Mouse (Mus musculus) lung, postnatal 0 days (tissue): ENCODE results near the gene Gm11096. TPM values are rescaled to one million over a fixed set of nuclear protein-coding genes. Genes with fewer than 3 reads are reported as not detected.

Experiments
- ATAC-seq: fragments of 200-750 bp; cut with Nextera tagmentation; 2 replicates; pipeline ENCODE4 v1.8.0; 2017; ENCODE audit warnings: moderate library complexity
- DNase-seq: peaks from one replicate; pipeline ENCODE4 v3.0.0-alpha.2; 2016; ENCODE audit warnings: low spot score
- H3K27ac ChIP-seq: fragments of 300-500 bp; sonication (generic); 2 replicates; pipeline ENCODE4 v1.5.1; 2014; ENCODE audit warnings: antibody characterized with exemption, mild to moderate bottlenecking, low read length, mixed read lengths
- H3K27me3 ChIP-seq: fragments of 300-500 bp; sonication (generic); replicated peaks from 2 replicates; pipeline ENCODE4 v1.6.1; 2014; ENCODE audit warnings: low read length, mixed read lengths; ENCODE audit not compliant: insufficient read depth
- H3K36me3 ChIP-seq: fragments of 300-500 bp; sonication (generic); 2 replicates; pipeline ENCODE4 v1.6.1; 2014; ENCODE audit warnings: low read length, mixed read lengths; ENCODE audit not compliant: insufficient read depth
- H3K4me1 ChIP-seq: fragments of 300-500 bp; sonication (generic); 2 replicates; pipeline ENCODE4 v1.6.1; 2014; ENCODE audit warnings: antibody characterized with exemption, low read depth, low read length, mixed read lengths; ENCODE audit not compliant: insufficient read depth
- H3K4me2 ChIP-seq: fragments of 300-500 bp; sonication (generic); replicated peaks from 2 replicates; pipeline ENCODE4 v1.6.1; 2014; ENCODE audit warnings: low read depth, mild to moderate bottlenecking, low read length, moderate library complexity, mixed read lengths
- H3K4me3 ChIP-seq: fragments of 300-500 bp; sonication (generic); 2 replicates; pipeline ENCODE4 v1.5.1; 2014; ENCODE audit warnings: low read depth, low read length
- H3K9ac ChIP-seq: fragments of 300-500 bp; sonication (generic); replicated peaks from 2 replicates; pipeline ENCODE4 v1.6.1; 2014; ENCODE audit warnings: low read depth, mild to moderate bottlenecking
- H3K9me3 ChIP-seq: fragments of 300-500 bp; sonication (generic); 2 replicates; pipeline ENCODE4 v1.6.1; 2016; ENCODE audit warnings: low read length, mixed read lengths
- CTCF ChIP-seq: IDR thresholded peaks from 2 replicates; pipeline ENCODE4 v1.5.1; 2016; ENCODE audit warnings: antibody characterized with exemption, mild to moderate bottlenecking
- EP300 ChIP-seq: IDR thresholded peaks from 2 replicates; pipeline ENCODE4 v1.6.1; 2016; ENCODE audit warnings: antibody characterized with exemption, mild to moderate bottlenecking, control low read depth
- WGBS: fragments of 180-500 bp; shearing (Covaris S2); extraction: QIAGEN DNeasy Blood & Tissue Kit; methylation state at CpG from one replicate; pipeline ENCODE4 v1.1.7; 2014; 5-methylcytosine and 5-hydroxymethylcytosine counted together
- polyA plus RNA-seq: library from polyadenylated mRNA; unstranded; fragments of >200 nt; fragmentation: Nextera tagmentation; extraction: Ambion mirVana; gene quantifications from 2 replicates; pipeline ENCODE4 v1.2.1, GENCODE M21; 2015

Gm11096 gene
- polyA plus RNA-seq, 1 experiment from 2014 or later: not detected

DNA sequence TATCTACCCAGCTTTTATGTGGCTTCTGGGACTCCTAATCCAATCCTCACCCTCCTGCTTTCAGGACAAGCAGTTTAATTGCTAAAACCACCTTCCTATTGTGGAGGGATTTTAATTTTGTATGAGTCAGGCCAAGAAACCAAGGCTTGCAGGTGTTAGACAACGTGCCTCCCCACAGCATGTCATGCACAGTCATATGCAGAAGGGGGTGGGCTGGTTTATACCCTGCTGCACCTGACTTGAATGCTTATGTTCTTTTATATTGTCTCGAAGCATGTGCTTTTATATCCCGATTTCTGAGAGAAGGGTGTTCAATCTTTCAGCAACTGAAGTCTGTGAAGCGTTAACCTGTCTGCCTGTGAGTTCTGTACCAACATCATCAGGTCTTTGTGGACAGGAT lies 37.3 kb upstream of the Gm11096 start:
- TF ChIP-seq CTCF: no peak
- TF ChIP-seq EP300: no peak
- DNase-seq (no peak), ATAC-seq (no peak)
- Histone ChIP-seq H3K4me3 (no peak overlapping the region), H3K27me3 (no peaks in the 10 kb centered on the region), H3K4me1 (no peaks in the 10 kb centered on the region), H3K9me3 (no peaks in the 10 kb centered on the region), H3K27ac (no peak overlapping the region), H3K9ac (no peak overlapping the region), H3K36me3 (no peaks in the 10 kb centered on the region), H3K4me2 (no peak overlapping the region)
- WGBS: 83% methylated on average over 4 of the region's 4 CpGs

DNA sequence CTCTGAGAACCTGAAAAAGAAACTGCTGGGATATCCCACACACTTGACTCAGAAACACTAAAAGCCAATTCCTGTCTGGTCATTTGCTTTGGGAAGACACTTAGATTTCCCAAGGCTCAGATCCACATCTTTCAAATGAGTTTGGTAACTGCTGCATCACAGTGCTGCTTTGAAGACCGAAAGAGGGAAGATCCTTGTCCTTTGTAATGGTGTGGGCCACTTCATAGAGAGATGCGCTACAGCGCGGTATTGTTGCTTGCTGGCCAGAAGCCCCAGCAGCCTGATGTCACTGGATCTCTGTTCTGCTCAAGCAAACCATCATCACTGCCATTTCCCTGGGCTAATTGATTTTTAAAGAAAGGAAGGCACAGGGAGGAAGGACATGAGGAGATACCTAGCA lies 28.8 kb upstream of the Gm11096 start:
- DNase-seq (no peak), ATAC-seq (no peak)
- 92% methylated on average over 4 of the region's 4 CpGs for WGBS
- H3K9me3 ChIP-seq: no peaks in the 10 kb centered on the region
- H3K4me3 ChIP-seq: no peak overlapping the region
- H3K4me1 ChIP-seq: no peaks in the 10 kb centered on the region
- H3K27ac ChIP-seq: no peak overlapping the region
- no peaks in the 10 kb centered on the region for H3K36me3 ChIP-seq
- TF ChIP-seq EP300 (no peak), CTCF (no peak)
- H3K27me3 ChIP-seq: no peaks in the 10 kb centered on the region
- no peak overlapping the region for H3K4me2 ChIP-seq
- no peak overlapping the region for H3K9ac ChIP-seq

DNA sequence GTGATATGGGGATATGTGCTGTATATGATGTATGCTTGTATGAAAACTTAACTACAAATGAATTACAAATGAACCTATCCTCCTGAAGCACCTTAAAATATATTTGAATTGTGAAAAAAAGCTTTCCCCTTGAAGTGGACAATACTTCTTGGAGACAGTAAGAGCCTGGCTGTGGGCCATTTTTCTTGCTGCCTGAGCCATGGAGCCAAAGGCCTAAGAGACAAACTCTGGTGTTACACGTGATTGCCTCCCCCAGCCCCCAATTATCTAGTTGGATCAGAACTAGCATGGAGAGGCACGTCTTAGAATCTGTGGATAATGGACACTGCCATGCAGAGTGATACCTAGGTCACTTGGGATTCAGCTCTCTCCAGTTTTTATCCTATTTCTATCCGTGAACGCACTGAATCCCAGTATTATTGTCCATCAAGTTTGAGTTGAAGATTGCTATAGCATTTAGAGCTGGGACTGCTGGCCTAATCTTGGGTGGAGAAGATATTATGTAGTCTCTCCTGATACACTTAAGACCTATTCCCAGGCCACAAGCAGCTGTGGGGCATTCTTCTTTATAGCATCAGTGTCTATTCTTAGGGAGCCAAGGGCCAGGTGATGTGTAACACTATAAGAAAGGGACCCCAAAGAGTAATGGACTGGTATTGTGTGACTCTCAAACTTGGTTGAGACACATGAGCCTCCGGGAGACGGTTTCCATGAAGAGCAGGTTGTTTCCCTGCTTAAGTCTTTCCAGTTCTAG lies 25.0 kb upstream of the Gm11096 start:
- no peak overlapping the region for H3K27ac ChIP-seq
- 85% methylated on average over 6 of the region's 6 CpGs for WGBS
- TF ChIP-seq EP300 (no peak), CTCF (no peak)

DNA sequence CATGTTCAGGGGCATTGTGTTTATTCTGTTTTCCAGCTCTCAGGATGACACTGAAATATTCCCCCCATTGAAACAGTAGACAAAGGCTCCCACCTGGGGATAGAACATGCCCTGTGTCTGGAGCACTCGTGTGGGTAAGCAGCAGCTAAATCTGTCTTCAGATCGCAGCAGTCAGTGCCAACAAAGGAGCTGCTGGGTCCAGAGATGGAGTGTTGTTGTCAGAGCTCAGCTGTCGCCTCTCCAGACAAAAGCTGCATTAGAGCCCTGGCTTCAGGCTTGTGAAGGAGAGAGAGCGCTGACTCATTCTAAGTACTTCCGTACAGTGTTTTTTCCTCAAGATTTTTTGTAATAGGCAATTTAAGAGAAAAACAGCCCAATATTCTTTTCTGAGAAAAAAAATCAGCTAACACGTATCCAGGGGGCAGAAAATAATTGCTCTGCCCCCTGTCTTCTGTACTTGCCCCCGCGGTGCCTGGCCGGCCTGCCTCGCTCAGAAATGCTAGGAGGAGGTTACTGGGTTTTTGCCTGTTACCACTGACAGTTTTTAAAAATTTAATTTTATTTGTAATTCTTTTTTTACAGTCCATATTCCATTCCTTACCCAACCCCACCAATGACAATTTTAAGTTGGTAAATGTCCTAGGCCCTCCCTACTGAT lies 21.6 kb upstream of the Gm11096 start:
- TF ChIP-seq EP300: no peak
- TF ChIP-seq CTCF: no peak
- Histone ChIP-seq H3K4me3 (no peak overlapping the region), H3K36me3 (no peaks in the 10 kb centered on the region), H3K9ac (no peak overlapping the region), H3K27ac (no peak overlapping the region), H3K4me1 (no peaks in the 10 kb centered on the region; the same call in 1 of the 2 replicates), H3K9me3 (no peaks in the 10 kb centered on the region), H3K27me3 (no peaks in the 10 kb centered on the region), H3K4me2 (no peak overlapping the region)
- ATAC-seq (peak; percentile 65), DNase-seq (peak; percentile 72)
- 64% methylated on average over 10 of the region's 10 CpGs for WGBS

More for the DNA sequence above, 25.0 kb upstream of the Gm11096 start:
- no peak for DNase-seq
- Histone ChIP-seq H3K4me3 (no peak overlapping the region), H3K9ac (no peak overlapping the region), H3K9me3 (no peaks in the 10 kb centered on the region), H3K4me1 (no peaks in the 10 kb centered on the region; the same call in 1 of the 2 replicates), H3K4me2 (no peak overlapping the region), H3K27me3 (no peaks in the 10 kb centered on the region), H3K36me3 (no peaks in the 10 kb centered on the region)
- no peak for ATAC-seq

DNA sequence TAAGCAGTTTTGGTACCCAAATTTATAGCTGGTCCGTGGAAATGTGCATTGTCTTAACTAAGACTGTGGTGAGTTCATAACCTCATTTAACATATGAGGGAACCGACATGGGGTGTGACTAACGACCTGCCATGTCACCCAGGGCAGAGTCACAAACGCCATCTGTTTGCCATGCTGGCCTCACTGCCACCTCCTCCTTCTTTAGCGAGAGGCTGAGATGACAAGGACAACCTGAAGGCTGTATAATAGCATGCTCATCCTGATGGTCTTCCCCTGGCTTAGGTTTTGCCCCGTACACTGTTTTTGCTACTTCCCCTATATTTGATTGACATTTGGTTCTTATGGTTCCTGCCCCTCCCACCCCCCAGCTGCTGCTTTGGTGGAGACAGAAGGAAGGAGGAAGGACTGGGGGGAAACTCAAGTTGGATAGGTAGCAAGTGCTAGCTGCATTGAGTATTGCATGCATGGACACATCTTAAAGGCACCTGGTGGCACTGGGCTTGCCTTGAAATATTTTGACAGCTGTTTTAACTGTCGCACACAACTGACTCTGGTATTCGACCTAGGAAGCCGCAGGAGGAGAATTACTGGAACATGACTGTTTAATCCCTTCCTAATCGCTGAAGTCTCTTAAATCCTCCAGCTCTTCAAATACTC lies 17.2 kb upstream of the Gm11096 start:
- Histone ChIP-seq H3K9me3 (no peaks in the 10 kb centered on the region), H3K36me3 (no peaks in the 10 kb centered on the region), H3K4me1 (no peaks in the 10 kb centered on the region), H3K4me2 (no peak overlapping the region), H3K27ac (no peak overlapping the region), H3K27me3 (no peaks in the 10 kb centered on the region), H3K9ac (no peak overlapping the region), H3K4me3 (no peak overlapping the region)
- DNase-seq (no peak), ATAC-seq (no peak)
- no peak for TF ChIP-seq CTCF
- TF ChIP-seq EP300: no peak
- WGBS: 60% methylated on average over 10 of the region's 10 CpGs

DNA sequence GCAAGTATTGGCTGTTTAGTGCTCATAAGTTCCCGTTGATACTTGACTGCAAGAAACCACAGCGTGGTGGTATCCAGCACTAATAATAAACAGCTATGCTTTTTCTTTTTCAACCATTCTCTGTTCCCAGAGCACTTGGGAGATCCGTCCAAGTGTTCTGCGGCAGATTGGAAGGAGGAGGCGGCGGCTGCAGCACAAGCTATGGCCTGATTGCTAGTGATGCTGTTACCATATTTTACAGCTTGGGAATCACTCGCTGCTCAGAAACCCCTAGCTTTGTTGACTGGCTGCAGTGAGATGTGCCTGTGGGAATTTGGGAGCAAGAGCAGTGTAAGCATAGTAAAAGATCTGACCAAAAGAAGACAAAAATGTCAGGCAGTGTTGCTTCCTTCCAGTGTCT lies 14.3 kb upstream of the Gm11096 start:
- H3K4me3 ChIP-seq: no peak overlapping the region
- H3K27me3 ChIP-seq: no peaks in the 10 kb centered on the region
- TF ChIP-seq CTCF (no peak), EP300 (no peak)
- ATAC-seq (no peak), DNase-seq (no peak)
- no peak overlapping the region for H3K4me2 ChIP-seq
- no peaks in the 10 kb centered on the region for H3K9me3 ChIP-seq
- H3K27ac ChIP-seq: no peak overlapping the region
- H3K36me3 ChIP-seq: no peaks in the 10 kb centered on the region
- H3K4me1 ChIP-seq: no peaks in the 10 kb centered on the region
- WGBS: 92% methylated on average over 7 of the region's 7 CpGs
- H3K9ac ChIP-seq: no peak overlapping the region
